8 mouse cellular contexts compared by ENCODE assay signal in the genomic region with DNA sequence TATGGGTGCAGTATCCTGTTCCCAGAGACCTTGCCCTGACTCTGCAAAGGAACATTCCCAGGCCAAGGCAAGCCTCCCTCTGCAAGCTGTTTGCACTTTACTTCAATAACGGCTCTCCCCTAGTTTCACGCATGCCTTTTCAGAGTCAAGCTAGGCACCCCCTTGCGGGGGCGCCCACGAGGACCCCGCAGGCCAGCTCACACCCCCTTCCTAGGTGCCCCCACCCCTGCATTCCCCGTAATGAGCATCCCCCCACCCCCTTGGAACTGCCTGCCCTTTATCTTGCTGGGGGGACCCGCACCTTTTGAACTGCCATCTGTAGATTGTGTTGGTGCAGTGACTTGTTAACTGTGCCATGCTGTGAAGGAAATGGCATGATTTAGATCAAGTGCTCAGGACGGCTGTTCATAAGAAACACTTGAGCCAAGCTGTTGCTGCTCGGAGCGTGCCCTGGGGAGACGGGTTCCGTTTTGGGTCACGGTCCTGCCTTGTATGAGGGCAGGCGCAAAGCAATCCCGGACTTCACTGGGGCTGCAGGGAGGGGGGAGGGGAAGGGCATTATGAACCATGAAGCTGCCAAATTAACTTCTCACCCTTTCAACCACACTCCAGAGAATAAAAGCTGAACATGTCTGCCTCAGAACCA.
A peak's percentile ranks its signal among the peaks of the same experiment; 100 is the strongest.
DNase-seq lines count a peak whose midpoint lies in the region; ATAC-seq lines count a peak whose summit lies in the region.

No protein-coding gene starts in this region.

- WGBS in kidney, embryonic 14.5 days, result 4% methylated on average over 16 of the region's 16 CpGs
- 6% methylated on average over 16 of the region's 16 CpGs for WGBS in embryonic facial prominence, embryonic 12.5 days
- WGBS in neural tube, embryonic 12.5 days, result 4% methylated on average over 16 of the region's 16 CpGs

- peaks cover 14% of the 10 kb centered on the region for H3K4me1 ChIP-seq in kidney, embryonic 14.5 days (ENCODE audit: control insufficient read depth, insufficient read depth, low read length)
- H3K4me1 ChIP-seq in embryonic facial prominence, embryonic 12.5 days, result peaks cover 30% of the 10 kb centered on the region
- H3K4me1 ChIP-seq in neural tube, embryonic 12.5 days, result peaks cover 13% of the 10 kb centered on the region

- H3K9ac ChIP-seq in kidney, embryonic 14.5 days (ENCODE audit: low read depth, low read length), result no peak overlapping the region
- no peak overlapping the region for H3K9ac ChIP-seq in embryonic facial prominence, embryonic 12.5 days
- H3K9ac ChIP-seq in neural tube, embryonic 12.5 days, result 0 out of 2 replicates have a peak overlapping the region, but pooled peaks have one; percentile 17

- H3K27me3 ChIP-seq in kidney, embryonic 14.5 days (ENCODE audit: control insufficient read depth, insufficient read depth, low read length), result no peaks in the 10 kb centered on the region; the same call in 1 of the 2 replicates
- peaks cover 13% of the 10 kb centered on the region; the same call in 1 of the 2 replicates for H3K27me3 ChIP-seq in embryonic facial prominence, embryonic 12.5 days
- no peaks in the 10 kb centered on the region for H3K27me3 ChIP-seq in neural tube, embryonic 12.5 days (replicated peaks)

- no peak for DNase-seq in kidney, postnatal 14 days
- peak; percentile 8 to 47 for DNase-seq in kidney, postnatal 25 days
- DNase-seq in testis, postnatal 10 days (ENCODE audit: low spot score), result no peak
- DNase-seq in adipocyte (ENCODE audit: low spot score), result no peak

- peak; percentile 74; the same call in 1 of the 2 replicates for ATAC-seq in kidney, embryonic 14.5 days (ENCODE audit: low FRiP score, low TSS enrichment)
- 0 out of 2 replicates have a peak, but pooled peaks have one; percentile 52 for ATAC-seq in embryonic facial prominence, embryonic 12.5 days (ENCODE audit: insufficient number of reproducible peaks, insufficient read depth, low FRiP score, low TSS enrichment)
- ATAC-seq in neural tube, embryonic 12.5 days (ENCODE audit: low FRiP score, low read depth), result peak; percentile 80
- ATAC-seq in granulocyte monocyte progenitor cell, adult 5-6 weeks (replicated peaks; ENCODE audit: poor library complexity, severe bottlenecking), result no peak

- H3K4me2 ChIP-seq in kidney, embryonic 14.5 days (replicated peaks; ENCODE audit: low read depth, low read length), result peak overlapping the region; percentile 30
- H3K4me2 ChIP-seq in embryonic facial prominence, embryonic 12.5 days (replicated peaks), result peak overlapping the region; percentile 40
- peak overlapping the region; percentile 50 for H3K4me2 ChIP-seq in neural tube, embryonic 12.5 days (replicated peaks)

- H3K27ac ChIP-seq in kidney, embryonic 14.5 days (ENCODE audit: low read depth, low read length), result no peak overlapping the region
- H3K27ac ChIP-seq in embryonic facial prominence, embryonic 12.5 days, result peak overlapping the region; percentile 30; the same call in 1 of the 2 replicates
- H3K27ac ChIP-seq in neural tube, embryonic 12.5 days, result no peak overlapping the region

- H3K9me3 ChIP-seq in kidney, embryonic 14.5 days (ENCODE audit: control insufficient read depth, low read length), result no peaks in the 10 kb centered on the region
- no peaks in the 10 kb centered on the region for H3K9me3 ChIP-seq in embryonic facial prominence, embryonic 12.5 days
- no peaks in the 10 kb centered on the region for H3K9me3 ChIP-seq in neural tube, embryonic 12.5 days

- no peaks in the 10 kb centered on the region for H3K36me3 ChIP-seq in kidney, embryonic 14.5 days (ENCODE audit: control insufficient read depth, insufficient read depth, low read length)
- H3K36me3 ChIP-seq in embryonic facial prominence, embryonic 12.5 days, result no peaks in the 10 kb centered on the region
- H3K36me3 ChIP-seq in neural tube, embryonic 12.5 days, result no peaks in the 10 kb centered on the region

- peak overlapping the region; percentile 2; the same call in 1 of the 2 replicates for H3K4me3 ChIP-seq in kidney, embryonic 14.5 days (ENCODE audit: low read length)
- H3K4me3 ChIP-seq in embryonic facial prominence, embryonic 12.5 days, result no peak overlapping the region
- no peak overlapping the region for H3K4me3 ChIP-seq in neural tube, embryonic 12.5 days

Comparison
In these comparisons a context has a peak if more than half of its experiments do, and no peak if none do; other contexts are left out.
1. DNase-seq: peak in kidney, postnatal 25 days (2 of 2); none in kidney, postnatal 14 days (single experiment), testis, postnatal 10 days (single experiment) and adipocyte (single experiment).
2. Peak in every context shown above with its lines, with median percentiles within 50 percentile points of each other: H3K4me2 ChIP-seq.